9 mouse cellular contexts compared by ENCODE assay signal in the genomic region with DNA sequence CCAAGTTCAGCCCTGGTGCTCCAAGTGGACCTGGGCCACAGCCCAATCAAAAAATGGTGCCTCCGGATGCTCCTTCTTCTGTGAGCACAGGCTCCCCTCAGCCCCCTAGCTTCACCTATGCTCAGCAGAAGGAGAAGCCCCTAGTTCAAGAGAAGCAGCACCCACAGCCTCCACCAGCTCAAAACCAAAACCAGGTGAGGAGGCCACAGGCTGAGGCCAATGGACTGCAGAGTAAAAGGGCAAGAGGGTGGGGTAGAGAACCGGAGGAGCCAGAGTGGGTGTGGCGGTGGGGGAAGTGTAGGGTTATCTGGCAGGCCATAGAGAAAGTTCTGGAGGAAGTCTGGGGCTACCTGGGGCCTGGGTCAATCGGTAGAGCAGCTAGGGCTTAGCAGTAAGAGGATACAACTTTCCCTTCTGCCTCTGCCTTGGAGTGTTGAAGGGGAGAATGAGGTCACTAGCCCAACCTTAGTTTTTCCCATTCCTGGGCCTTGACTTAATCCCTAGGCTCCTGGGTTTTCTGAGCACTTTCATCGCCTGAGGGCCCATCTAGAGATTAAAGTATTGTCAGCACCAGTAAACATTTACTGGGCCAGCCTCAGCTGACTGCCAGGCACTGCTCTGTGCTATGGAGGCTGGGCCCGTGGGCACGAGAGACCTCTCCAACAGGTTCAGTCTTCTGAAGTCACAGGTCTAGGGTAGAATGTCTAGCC. TPM values are rescaled to one million over a fixed set of nuclear protein-coding genes. Genes with fewer than 3 reads are reported as not detected.
DNase-seq lines count a peak whose midpoint lies in the region; ATAC-seq lines count a peak whose summit lies in the region.
"Had no signal": no experiment of that assay in that cellular context is flagged by ENCODE, and none has a peak within 500 bp of the region (broad histone marks: within the 10 kb centered on the region; RNA-seq: fewer than 3 reads in every experiment).

No protein-coding gene starts in this region.

- peaks cover 26% of the 10 kb centered on the region for H3K4me1 ChIP-seq in liver, embryonic 16.5 days (ENCODE audit: control insufficient read depth, low read depth, low read length)

- no peaks in the 10 kb centered on the region; the same call in 1 of the 2 replicates for H3K27me3 ChIP-seq in liver, embryonic 16.5 days (ENCODE audit: control insufficient read depth, insufficient read depth, low read depth, low read length)

- no peak for ATAC-seq in liver, embryonic 16.5 days (ENCODE audit: low read depth)

- peaks cover 8% of the 10 kb centered on the region for H3K36me3 ChIP-seq in liver, embryonic 16.5 days (ENCODE audit: control insufficient read depth, insufficient read depth)

- peak overlapping the region; percentile 66 for H3K4me2 ChIP-seq in liver, embryonic 16.5 days (ENCODE audit: low read depth, low read length)

- intact Hi-C loops in gastrocnemius, postnatal 36 days (cut with DNase I): no loop called here

- peak; percentile 53 for DNase-seq in urinary bladder, postnatal 14 days (ENCODE audit: low spot score)
- no peak for DNase-seq in urinary bladder, postnatal 10 days (ENCODE audit: low spot score)
- peak; percentile 25 for DNase-seq in heart, postnatal 4 days
- DNase-seq in yolk sac, embryonic 10.5 days (ENCODE audit: low spot score): peak; percentile 31
- DNase-seq in retina, embryonic 14.5 days (ENCODE audit: low spot score): no peak
- DNase-seq in gastrocnemius, postnatal 36 days: no peak
- DNase-seq in gastrocnemius, adult 8-10 months (ENCODE audit: low spot score in 2 of 2): no peak
- DNase-seq: thymus, postnatal 4 days had no signal

- peak overlapping the region; percentile 72 for H3K4me3 ChIP-seq in liver, embryonic 16.5 days (ENCODE audit: low read depth, low read length)

- H3K9ac ChIP-seq in liver, embryonic 16.5 days (ENCODE audit: low read depth, low read length): no peak overlapping the region

- 27% methylated on average over 7 of the region's 7 CpGs for WGBS in liver, embryonic 16.5 days (ENCODE audit: insufficient replicate concordance)

- H3K9me3 ChIP-seq in liver, embryonic 16.5 days (replicated peaks; ENCODE audit: control insufficient read depth, low read length): no peaks in the 10 kb centered on the region

- H3K27ac ChIP-seq in liver, embryonic 16.5 days (ENCODE audit: low read length): peak overlapping the region; percentile 60; the same call in 1 of the 2 replicates

RNA-seq across cellular contexts. Expression of gene Zyx, which starts 2.5 kb away (rescaled TPM):
- 100 to 1,000 TPM; 161 to 166 TPM for total RNA-seq in heart, postnatal 4 days (2021)
- polyA plus RNA-seq in liver, embryonic 16.5 days (2015; fragmentation: Nextera tagmentation; extraction: Ambion mirVana): 35.2 and 43.2 TPM in 2 replicates
- 10 to 100 TPM; 21.9 to 26.6 TPM for total RNA-seq in gastrocnemius, postnatal 36 days (2021)
- 10 to 100 TPM; 12.1 to 15.9 (median 13.7) TPM for total RNA-seq in gastrocnemius, adult 8-10 months (2022)

RNA-seq across cellular contexts. Expression of gene Epha1, which starts 21.1 kb away (rescaled TPM):
- under 1 TPM; 0.52 to 0.70 TPM for total RNA-seq in heart, postnatal 4 days (2021)
- polyA plus RNA-seq in liver, embryonic 16.5 days (2015; fragmentation: Nextera tagmentation; extraction: Ambion mirVana): 7.3 and 8.4 TPM in 2 replicates
- total RNA-seq in gastrocnemius, postnatal 36 days (2021): under 1 TPM in 1 of 2 experiments, not detected in 1; 0.10 TPM
- total RNA-seq in gastrocnemius, adult 8-10 months (2022): under 1 TPM in 2 of 4 experiments, not detected in 2; 0.07 to 0.10 TPM

RNA-seq across cellular contexts. Expression of gene Fam131b, which starts 27.5 kb away (rescaled TPM):
- 1 to 10 TPM; 1.6 to 1.7 TPM for total RNA-seq in heart, postnatal 4 days (2021)
- polyA plus RNA-seq in liver, embryonic 16.5 days (2015; fragmentation: Nextera tagmentation; extraction: Ambion mirVana): not detected in 2 replicates
- total RNA-seq in gastrocnemius, postnatal 36 days (2021): under 1 TPM; 0.25 to 0.26 TPM
- total RNA-seq in gastrocnemius, adult 8-10 months (2022): under 1 TPM; 0.08 to 0.41 (median 0.21) TPM

RNA-seq across cellular contexts. Expression of gene Tas2r143, which starts 48.1 kb away (rescaled TPM):
- under 1 TPM in 1 of 2 experiments, not detected in 1; 0.41 TPM for total RNA-seq in heart, postnatal 4 days (2021)
- polyA plus RNA-seq in liver, embryonic 16.5 days (2015; fragmentation: Nextera tagmentation; extraction: Ambion mirVana): not detected in 2 replicates
- total RNA-seq in gastrocnemius, postnatal 36 days (2021): not detected
- total RNA-seq in gastrocnemius, adult 8-10 months (2022): not detected

RNA-seq across cellular contexts. Expression of gene Tas2r135, which starts 53.3 kb away (rescaled TPM):
- total RNA-seq in heart, postnatal 4 days (2021): under 1 TPM; 0.24 to 0.25 TPM
- not detected in 2 replicates for polyA plus RNA-seq in liver, embryonic 16.5 days (2015; fragmentation: Nextera tagmentation; extraction: Ambion mirVana)
- under 1 TPM in 1 of 2 experiments, not detected in 1; 0.23 TPM for total RNA-seq in gastrocnemius, postnatal 36 days (2021)
- not detected for total RNA-seq in gastrocnemius, adult 8-10 months (2022)

Comparison
In these comparisons a context has a peak if more than half of its experiments do, and no peak if none do; other contexts are left out.
1. DNase-seq: peak in urinary bladder, postnatal 14 days (single experiment), heart, postnatal 4 days (single experiment) and yolk sac, embryonic 10.5 days (single experiment); none in urinary bladder, postnatal 10 days (single experiment), retina, embryonic 14.5 days (single experiment), gastrocnemius, postnatal 36 days (0 of 2) and gastrocnemius, adult 8-10 months (0 of 2).
2. RNA of gene Zyx, which starts 2.5 kb away (total RNA-seq): 161 to 166 TPM in heart, postnatal 4 days; 21.9 to 26.6 TPM in gastrocnemius, postnatal 36 days and 12.1 to 15.9 TPM in gastrocnemius, adult 8-10 months; every median in the first group is over 4 times any median in the second.